Mouse (Mus musculus) intestine, postnatal 0 days (tissue): ENCODE results near the gene Fignl1. TPM values are rescaled to one million over a fixed set of nuclear protein-coding genes. Genes with fewer than 3 reads are reported as not detected.
A peak's percentile ranks its signal among the peaks of the same experiment; 100 is the strongest.

Experiments
- ATAC-seq: fragments of 200-750 bp; cut with Nextera tagmentation; 2 replicates; pipeline ENCODE4 v1.8.0; 2017; ENCODE audit warnings: mild to moderate bottlenecking, moderate TSS enrichment, moderate library complexity
- H3K27ac ChIP-seq: fragments of 300-500 bp; sonication (generic); 2 replicates; pipeline ENCODE4 v1.5.1; 2014; ENCODE audit warnings: mild to moderate bottlenecking, low read depth, low read length, moderate library complexity
- H3K27me3 ChIP-seq: fragments of 300-500 bp; sonication (generic); replicated peaks from 2 replicates; pipeline ENCODE4 v1.6.1; 2014; ENCODE audit warnings: low read length, mixed read lengths; ENCODE audit not compliant: control insufficient read depth, insufficient read depth
- H3K36me3 ChIP-seq: fragments of 300-500 bp; sonication (generic); 2 replicates; pipeline ENCODE4 v1.6.1; 2014; ENCODE audit warnings: mild to moderate bottlenecking, moderate library complexity; ENCODE audit not compliant: control insufficient read depth, insufficient read depth
- H3K4me1 ChIP-seq: fragments of 300-500 bp; sonication (generic); replicated peaks from 2 replicates; pipeline ENCODE4 v1.6.1; 2014; ENCODE audit warnings: antibody characterized with exemption, low read length, mixed read lengths; ENCODE audit not compliant: control insufficient read depth, insufficient read depth
- H3K4me2 ChIP-seq: fragments of 300-500 bp; sonication (generic); replicated peaks from 2 replicates; pipeline ENCODE4 v1.6.1; 2014; ENCODE audit warnings: low read depth, mild to moderate bottlenecking, moderate library complexity
- H3K4me3 ChIP-seq: fragments of 300-500 bp; sonication (generic); 2 replicates; pipeline ENCODE4 v1.5.1; 2014; ENCODE audit warnings: low read depth, low read length
- H3K9ac ChIP-seq: fragments of 300-500 bp; sonication (generic); 2 replicates; pipeline ENCODE4 v1.6.1; 2014; ENCODE audit warnings: mild to moderate bottlenecking, low read depth, low read length
- H3K9me3 ChIP-seq: fragments of 300-500 bp; sonication (generic); 2 replicates; pipeline ENCODE4 v1.6.1; 2016; ENCODE audit warnings: mixed run types; ENCODE audit not compliant: control insufficient read depth
- CTCF ChIP-seq: sonication (generic); IDR thresholded peaks from 2 replicates; pipeline ENCODE4 v1.5.1; 2016; ENCODE audit warnings: low read depth, mild to moderate bottlenecking, control low read depth, antibody characterized with exemption, moderate library complexity
- WGBS: fragments of 180-500 bp; shearing (Covaris S2); extraction: QIAGEN DNeasy Blood & Tissue Kit; methylation state at CpG from one replicate; pipeline ENCODE4 v1.1.7; 2014; 5-methylcytosine and 5-hydroxymethylcytosine counted together
- polyA plus RNA-seq: library from polyadenylated mRNA; unstranded; fragments of >200 nt; fragmentation: Nextera tagmentation; extraction: Ambion mirVana; gene quantifications from 2 replicates; pipeline ENCODE4 v1.2.1, GENCODE M21; 2015

The Fignl1 gene
- polyA plus RNA-seq, 1 experiment from 2014 or later: 8.1 TPM

GRCm38 (mm10) chr11:11850476-11851267, 41.9 kb upstream of the Fignl1 start:
- H3K27me3 ChIP-seq: no peaks in the 10 kb centered on the region
- no peak overlapping the region for H3K4me2 ChIP-seq
- H3K4me1 ChIP-seq: no peaks in the 10 kb centered on the region
- ATAC-seq: no peak
- H3K4me3 ChIP-seq: no peak overlapping the region
- no peak overlapping the region for H3K9ac ChIP-seq
- TF ChIP-seq CTCF: no peak
- H3K36me3 ChIP-seq: peaks cover 4% of the 10 kb centered on the region; the same call in 1 of the 2 replicates
- no peaks in the 10 kb centered on the region for H3K9me3 ChIP-seq
- 65% methylated on average over 6 of the region's 6 CpGs for WGBS
- H3K27ac ChIP-seq: no peak overlapping the region

- no peak overlapping the region for H3K9ac ChIP-seq
- no peaks in the 10 kb centered on the region for H3K9me3 ChIP-seq
- H3K4me2 ChIP-seq: no peak overlapping the region
- no peak overlapping the region for H3K4me3 ChIP-seq
- peaks cover 4% of the 10 kb centered on the region; the same call in 1 of the 2 replicates for H3K36me3 ChIP-seq
- H3K27me3 ChIP-seq: no peaks in the 10 kb centered on the region
- ATAC-seq: no peak
- H3K27ac ChIP-seq: no peak overlapping the region
- 61% methylated on average over 13 of the region's 13 CpGs for WGBS
- TF ChIP-seq CTCF: no peak
- 0 out of 2 replicates have a peak, but pooled peaks cover 3% of the 10 kb centered on the region for H3K4me1 ChIP-seq
Measured at GRCm38 (mm10) chr11:11849513-11850311, 41.0 kb upstream of the Fignl1 start.

GRCm38 (mm10) chr11:11848467-11848866, 39.7 kb upstream of the Fignl1 start:
- TF ChIP-seq CTCF: no peak
- Histone ChIP-seq H3K4me2 (no peak overlapping the region), H3K27me3 (no peaks in the 10 kb centered on the region), H3K36me3 (peaks cover 4% of the 10 kb centered on the region; the same call in 1 of the 2 replicates), H3K9me3 (no peaks in the 10 kb centered on the region), H3K4me1 (0 out of 2 replicates have a peak, but pooled peaks cover 5% of the 10 kb centered on the region), H3K9ac (no peak overlapping the region), H3K27ac (no peak overlapping the region), H3K4me3 (no peak overlapping the region)
- WGBS: 89% methylated on average over 4 of the region's 4 CpGs
- ATAC-seq: no peak

- no peak for ATAC-seq
- no peak for TF ChIP-seq CTCF
- Histone ChIP-seq H3K4me1 (0 out of 2 replicates have a peak, but pooled peaks cover 5% of the 10 kb centered on the region), H3K4me3 (no peak overlapping the region), H3K9me3 (no peaks in the 10 kb centered on the region), H3K4me2 (no peak overlapping the region), H3K9ac (no peak overlapping the region), H3K27ac (0 out of 2 replicates have a peak overlapping the region, but pooled peaks have one; percentile 41), H3K27me3 (no peaks in the 10 kb centered on the region), H3K36me3 (peaks cover 4% of the 10 kb centered on the region; the same call in 1 of the 2 replicates)
- 75% methylated on average over 8 of the region's 8 CpGs for WGBS
Measured at GRCm38 (mm10) chr11:11845044-11845443, 36.3 kb upstream of the Fignl1 start.

GRCm38 (mm10) chr11:11844367-11844971, 35.7 kb upstream of the Fignl1 start:
- H3K4me3 ChIP-seq: no peak overlapping the region
- H3K9ac ChIP-seq: no peak overlapping the region
- no peaks in the 10 kb centered on the region for H3K27me3 ChIP-seq
- no peak overlapping the region for H3K4me2 ChIP-seq
- H3K36me3 ChIP-seq: peaks cover 4% of the 10 kb centered on the region; the same call in 1 of the 2 replicates
- ATAC-seq: peak; percentile 61
- H3K4me1 ChIP-seq: 0 out of 2 replicates have a peak, but pooled peaks cover 5% of the 10 kb centered on the region
- peak; percentile 85 for TF ChIP-seq CTCF
- H3K27ac ChIP-seq: peak overlapping the region; percentile 41; the same call in 1 of the 2 replicates
- no peaks in the 10 kb centered on the region for H3K9me3 ChIP-seq
- 57% methylated on average over 13 of the region's 13 CpGs for WGBS
